Mouse (Mus musculus) spleen, adult 2 months (tissue): ENCODE data around the gene Hoxd3.

Experiments
- CTCF ChIP-seq: fragments of 200-500 bp; IDR thresholded peaks from 2 replicates; pipeline ENCODE4 v1.5.1; 2011; ENCODE audit warnings: mild to moderate bottlenecking, inconsistent platforms; ENCODE audit not compliant: insufficient read depth, insufficient read length, insufficient replicate concordance; ENCODE audit errors: extremely low read depth
- POLR2A ChIP-seq: fragments of 200-500 bp; IDR thresholded peaks from 2 replicates; pipeline ENCODE4 v1.6.1; 2011; ENCODE audit warnings: low read depth, low read length, inconsistent platforms

DNA sequence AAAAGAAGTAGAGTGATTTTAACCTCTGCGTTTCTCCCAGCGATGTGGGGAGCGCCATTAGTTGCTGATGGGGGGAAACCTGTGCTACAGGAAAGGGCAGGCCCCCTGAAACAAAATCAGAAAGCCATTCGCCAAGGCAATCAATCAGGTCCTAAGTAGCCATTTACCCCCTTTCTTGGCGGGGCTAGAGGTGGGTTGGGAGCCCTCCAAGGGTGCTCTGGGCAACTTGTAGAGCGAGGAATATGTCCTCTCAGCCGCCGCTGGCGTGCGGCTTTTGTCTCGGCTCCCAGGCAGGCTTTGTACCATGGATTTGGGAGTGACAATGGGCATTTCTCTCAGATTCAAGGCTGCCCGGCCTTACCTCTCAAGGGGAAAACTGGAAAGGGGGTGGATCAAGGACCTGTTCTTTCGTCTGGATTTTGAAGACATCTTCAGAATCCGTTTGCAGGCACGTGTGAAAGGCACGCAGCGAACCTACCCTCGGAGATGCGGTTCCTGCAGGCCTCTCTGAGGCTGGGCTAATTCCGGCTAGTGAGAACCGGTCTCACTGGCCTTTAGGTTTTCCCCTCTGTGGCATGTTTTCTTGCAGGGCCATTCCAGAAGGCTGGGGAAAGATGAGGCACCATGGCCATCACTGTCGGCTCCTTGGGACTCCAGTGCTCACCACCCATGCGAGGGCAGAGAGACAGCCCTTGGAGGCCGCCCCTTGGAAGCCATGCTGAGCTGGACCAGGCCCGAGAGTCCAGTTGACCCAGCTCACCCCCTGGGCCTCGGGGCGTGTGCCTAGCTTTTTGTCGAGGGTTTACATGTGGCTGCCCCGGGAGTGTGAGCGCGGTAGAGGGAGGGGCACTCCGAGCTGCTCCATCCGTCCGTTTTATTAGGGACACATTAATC, 15.0 kb upstream of the Hoxd3 start:
- TF ChIP-seq CTCF (no peak), POLR2A (no peak)
